Mouse (Mus musculus): ENCODE measurements around the gene Iqcf1.

Gene Iqcf1

GRCm38 (mm10) chr9:106499667-106500066, at the start of gene Iqcf1:
Gene Iqcf1 (plus strand): TSS chr9:106499967.
- DNase-seq, result no peak

DNA sequence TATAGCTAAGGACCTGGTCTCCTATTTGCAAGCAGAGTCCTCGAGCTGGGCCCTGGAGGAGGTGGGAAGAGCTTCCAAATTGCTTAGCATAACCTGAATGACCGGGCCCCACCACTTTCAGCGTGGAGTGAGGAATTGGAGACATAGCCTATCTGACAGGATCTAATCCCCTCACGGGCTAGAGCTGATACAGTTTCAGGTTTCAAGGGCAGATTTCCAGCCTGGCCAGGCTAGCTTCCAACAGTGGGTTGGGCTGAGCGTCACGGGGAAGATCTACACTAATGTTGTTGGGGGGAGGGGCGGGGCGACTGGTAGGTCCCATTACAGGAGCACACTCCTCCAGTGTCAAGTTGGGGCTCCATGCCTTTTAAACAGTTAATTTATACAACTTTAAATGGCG, 49.1 kb upstream of the Iqcf1 start:
- peak; percentile 72 to 73 for DNase-seq

- no peak for DNase-seq
Measured at GRCm38 (mm10) chr9:106451298-106451697, 48.5 kb upstream of the Iqcf1 start.

DNA sequence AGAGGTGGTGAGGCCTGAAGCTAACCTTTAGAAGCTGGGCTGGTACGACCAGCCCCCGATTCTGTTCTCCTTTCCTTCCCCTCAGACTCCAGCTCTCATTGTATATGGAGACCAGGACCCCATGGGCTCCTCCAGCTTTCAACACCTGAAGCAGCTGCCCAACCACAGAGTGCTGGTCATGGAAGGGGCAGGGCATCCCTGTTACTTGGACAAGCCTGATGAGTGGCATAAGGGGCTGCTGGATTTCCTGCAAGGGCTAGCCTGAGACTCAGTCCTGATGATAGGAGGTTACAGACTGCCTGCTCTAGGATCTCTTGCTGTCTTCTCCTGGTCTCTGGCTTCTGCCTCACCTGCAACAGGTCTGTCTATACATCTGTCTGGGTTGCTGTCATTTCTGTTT, 47.9 kb upstream of the Iqcf1 start:
- no peak for DNase-seq

GRCm38 (mm10) chr9:106452351-106452750, 47.4 kb upstream of the Iqcf1 start:
- DNase-seq, result peak in 1 of 2 experiments; percentile 17

- peak; percentile 79 to 90 for DNase-seq
Measured at GRCm38 (mm10) chr9:106452821-106453220, 46.9 kb upstream of the Iqcf1 start.

- peak; percentile 63 to 68 for DNase-seq
Measured at GRCm38 (mm10) chr9:106453271-106454070, 46.3 kb upstream of the Iqcf1 start, which contains the start of gene Pcbp4. Gene Pcbp4 (plus strand): TSS chr9:106453291.

DNA sequence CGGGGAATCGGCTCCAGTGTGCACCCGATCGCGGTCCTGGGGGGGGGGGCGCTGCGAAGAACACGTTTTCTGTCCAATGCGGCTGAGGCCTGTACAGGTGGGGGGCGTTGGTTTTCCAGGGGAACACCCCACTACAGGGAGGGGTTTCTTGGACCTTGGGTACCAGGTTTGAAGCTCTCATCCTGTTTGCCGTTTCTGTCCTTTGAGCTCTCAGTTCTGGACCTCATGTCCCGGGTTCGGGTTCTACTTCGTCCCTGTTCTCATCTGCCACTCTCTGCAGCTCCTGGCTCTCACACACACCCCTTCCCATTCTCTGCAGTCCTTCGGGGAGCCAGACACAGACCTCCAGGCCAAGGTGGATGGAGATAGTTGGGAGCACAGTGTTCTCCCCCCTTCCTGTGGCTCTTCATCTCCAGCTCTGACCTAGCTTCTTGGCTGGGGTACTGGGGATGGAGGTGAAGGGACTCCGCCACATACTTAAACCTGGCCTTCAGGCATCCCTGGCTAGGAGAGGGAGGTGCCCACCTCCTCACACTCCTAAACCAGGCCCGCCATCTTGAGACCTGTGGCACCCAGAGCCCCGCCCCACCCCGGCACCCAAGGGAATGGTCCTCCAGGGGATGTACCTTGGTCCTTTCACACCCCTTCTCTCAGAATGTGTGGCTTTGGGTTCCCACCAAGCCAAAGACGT, 45.6 kb upstream of the Iqcf1 start:
- DNase-seq, result peak; percentile 39 to 51

- peak in 1 of 2 experiments; percentile 20 for DNase-seq
Measured at GRCm38 (mm10) chr9:106454888-106455681, 44.7 kb upstream of the Iqcf1 start.

DNA sequence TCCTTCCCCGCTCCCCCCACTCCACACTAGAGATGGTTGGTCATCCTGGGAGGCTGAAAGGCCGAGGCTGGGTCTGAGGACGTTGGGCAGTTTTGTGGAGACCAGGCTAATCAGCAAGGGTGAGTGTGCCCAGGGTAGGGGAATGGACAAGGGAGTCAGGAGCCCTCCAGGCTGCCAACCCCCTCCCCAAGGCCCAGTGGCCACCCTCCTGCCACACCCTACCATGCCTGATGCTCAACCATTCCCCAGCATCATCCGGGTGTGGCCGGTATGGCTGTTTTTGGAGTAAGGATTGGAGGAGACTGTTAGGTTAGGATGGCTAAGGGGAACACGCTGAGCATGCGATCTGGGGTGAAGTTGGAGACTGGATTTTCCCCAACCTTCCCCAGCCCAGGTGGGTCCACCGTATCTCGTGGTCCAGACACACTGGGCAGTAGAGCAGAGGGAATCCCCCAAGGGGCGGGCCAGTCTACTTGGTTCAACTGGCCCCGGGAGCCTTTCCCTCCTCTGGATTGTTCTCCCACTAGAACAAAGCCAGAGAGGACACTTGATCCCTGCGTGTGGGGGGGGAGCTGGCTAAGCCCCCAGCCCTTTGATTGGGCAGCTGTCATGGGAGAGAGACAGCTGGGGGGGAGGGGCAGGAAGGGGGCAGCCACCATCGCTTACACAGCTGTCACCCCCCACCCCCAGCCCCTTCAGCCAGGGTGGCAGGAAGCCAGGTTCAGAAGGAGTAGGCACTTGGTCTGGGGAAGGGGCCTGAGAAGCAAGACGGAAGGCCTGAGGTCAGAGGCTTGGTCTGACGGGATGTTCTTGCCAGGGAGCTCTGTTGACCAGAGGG, 43.2 kb upstream of the Iqcf1 start:
- peak; percentile 20 to 37 for DNase-seq

DNA sequence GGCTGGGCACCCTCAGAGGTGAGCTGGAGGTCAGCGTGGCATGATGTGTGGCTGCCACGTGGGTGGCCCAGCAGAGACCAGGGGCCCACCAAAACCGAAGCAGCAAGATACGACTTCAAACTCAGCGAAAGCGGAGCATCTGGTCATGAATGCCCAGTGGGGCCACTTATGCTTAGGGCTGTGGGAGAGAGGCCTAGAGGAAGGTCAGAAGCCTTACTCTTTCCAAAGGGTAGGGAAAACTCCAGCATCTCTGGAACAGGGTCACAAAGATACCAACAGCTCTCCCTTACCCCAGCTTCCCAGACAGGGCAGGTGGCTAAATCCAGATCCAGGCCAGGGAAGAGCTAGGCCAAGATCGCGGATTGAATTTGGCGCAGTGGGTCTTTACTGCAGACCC, 42.6 kb upstream of the Iqcf1 start:
- DNase-seq, result peak; percentile 13 to 14

- peak in 1 of 2 experiments; percentile 29 for DNase-seq
Measured at GRCm38 (mm10) chr9:106457920-106458319, 41.8 kb upstream of the Iqcf1 start.

GRCm38 (mm10) chr9:106459946-106460345, 39.8 kb upstream of the Iqcf1 start:
- peak in 1 of 2 experiments; percentile 55 for DNase-seq

DNA sequence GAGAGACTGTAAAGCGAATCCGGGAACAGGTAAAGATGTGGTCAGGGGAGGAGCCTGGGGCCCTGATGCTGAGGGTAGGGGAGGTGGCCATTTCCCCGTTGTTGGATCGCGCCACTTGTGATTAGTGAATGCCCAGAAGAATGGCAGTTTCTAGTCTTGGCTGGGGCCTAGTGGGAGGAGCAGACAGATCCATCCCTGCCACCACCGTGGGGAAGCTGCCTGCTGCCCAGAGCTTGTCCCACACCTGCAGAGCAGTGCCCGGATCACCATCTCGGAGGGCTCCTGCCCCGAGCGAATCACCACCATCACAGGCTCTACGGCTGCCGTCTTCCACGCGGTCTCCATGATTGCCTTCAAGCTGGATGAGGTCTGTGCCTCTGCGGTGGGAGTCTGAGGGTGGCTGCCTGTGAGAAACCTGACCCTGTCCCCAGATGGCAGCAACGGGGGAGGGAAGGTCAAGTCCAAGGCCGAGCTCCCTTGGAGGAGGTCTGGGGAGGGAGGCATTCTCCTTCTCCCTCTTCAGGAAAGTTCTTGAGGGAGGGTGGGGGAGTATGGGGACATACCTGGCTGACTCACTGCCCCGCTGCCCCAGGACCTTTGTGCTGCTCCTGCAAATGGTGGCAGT, 39.3 kb upstream of the Iqcf1 start:
- DNase-seq, result peak; percentile 78 to 82

DNA sequence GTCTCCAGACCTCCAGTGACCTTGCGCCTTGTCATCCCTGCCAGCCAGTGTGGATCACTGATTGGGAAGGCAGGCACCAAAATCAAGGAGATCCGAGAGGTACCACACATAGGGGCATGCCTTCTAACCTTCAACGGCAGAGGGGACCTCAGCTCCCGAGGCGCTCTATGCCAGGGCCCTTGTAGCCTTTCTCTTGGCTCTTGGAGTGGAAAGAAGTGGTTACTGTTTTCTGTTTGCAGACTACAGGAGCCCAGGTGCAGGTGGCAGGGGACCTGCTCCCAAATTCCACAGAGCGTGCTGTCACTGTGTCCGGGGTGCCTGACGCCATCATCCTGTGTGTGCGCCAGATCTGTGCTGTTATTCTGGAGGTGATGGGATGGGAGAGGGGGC, 38.7 kb upstream of the Iqcf1 start:
- DNase-seq, result peak in 1 of 2 experiments; percentile 53

- DNase-seq, result peak; percentile 47 to 53
Measured at GRCm38 (mm10) chr9:106461641-106462429, 37.9 kb upstream of the Iqcf1 start.

DNA sequence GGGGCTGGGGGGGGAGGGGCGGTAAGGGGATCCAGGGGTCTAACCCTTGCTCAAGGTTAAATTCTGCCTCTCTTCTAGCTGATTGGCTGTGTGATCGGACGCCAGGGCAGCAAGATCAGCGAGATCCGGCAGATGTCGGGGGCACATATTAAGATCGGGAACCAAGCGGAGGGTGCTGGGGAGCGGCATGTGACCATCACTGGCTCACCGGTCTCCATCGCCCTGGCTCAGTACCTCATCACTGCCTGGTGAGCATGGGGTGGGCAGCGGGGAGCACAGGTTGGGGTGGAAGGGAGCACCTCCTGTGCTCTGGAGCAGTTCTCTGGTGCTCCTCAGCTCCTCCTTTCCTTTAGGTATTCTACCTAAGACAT, 37.4 kb upstream of the Iqcf1 start:
- peak; percentile 30 to 45 for DNase-seq

- peak; percentile 84 to 91 for DNase-seq
Measured at GRCm38 (mm10) chr9:106463122-106464063, 36.4 kb upstream of the Iqcf1 start.

DNA sequence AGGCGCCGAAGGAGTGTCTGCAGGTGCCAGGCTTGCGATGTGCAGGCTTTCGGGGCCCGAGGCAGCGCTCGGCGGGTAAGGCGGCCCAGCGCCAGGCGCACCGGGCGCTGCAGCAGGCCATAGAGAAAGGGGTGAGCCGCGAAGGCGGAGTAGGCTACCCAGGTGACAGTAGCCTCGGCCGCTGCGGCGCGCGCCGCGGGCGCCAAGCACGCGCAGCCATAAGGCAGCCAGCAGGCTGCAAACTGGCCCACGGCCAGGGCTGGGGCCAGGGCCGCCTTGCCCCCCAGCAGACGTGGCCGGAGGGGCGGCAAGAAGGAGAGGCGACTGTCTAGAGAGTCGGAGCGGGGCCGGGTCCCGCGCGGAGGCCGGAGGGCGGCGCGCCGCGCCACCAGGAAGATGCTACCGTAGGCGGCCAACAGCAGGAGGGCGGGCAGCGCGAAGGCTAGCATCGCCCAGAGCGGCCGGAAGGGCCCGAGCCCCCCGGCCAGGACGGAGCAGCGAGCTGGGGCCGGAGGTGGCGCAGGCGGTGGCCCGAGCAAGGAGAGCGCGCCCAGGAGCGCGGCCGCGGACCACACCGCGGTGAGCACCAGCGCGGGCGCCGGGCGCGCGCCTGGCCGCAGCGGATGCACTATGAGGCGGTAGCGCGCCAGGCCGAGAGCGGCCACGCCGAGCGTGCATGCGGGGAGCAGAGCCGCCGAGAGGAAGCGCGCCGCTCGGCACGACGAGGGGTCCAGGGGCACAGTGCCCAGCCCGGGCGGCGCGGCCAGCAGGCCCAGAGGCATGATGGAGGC, 34.8 kb upstream of the Iqcf1 start:
- peak; percentile 84 to 92 for DNase-seq
